Mouse (Mus musculus): Measurements from ENCODE around the gene Asap2.

GRCm38 (mm10) chr12:21125675-21126470 lies 135.6 kb downstream of the Asap2 start:
- TF ChIP-seq POLR2A (IDR thresholded peaks at IDR 0.05; ENCODE audit: borderline replicate concordance, extremely low read depth, low read depth, low read length) (no peak), CTCF (IDR thresholded peaks at IDR 0.05; ENCODE audit: insufficient read depth, low read length) (no peak)

Data from lung, adult 2 months (tissue).